Mouse (Mus musculus) heart, adult 11 months (tissue): Measurements from ENCODE around the gene Clec4g.
"Not testable (repeated sequence)": the region's sequence is repeated elsewhere in the genome, so short reads cannot be mapped to it uniquely, and the experiment has no call there.

Experiments
- DNase-seq: peaks from one replicate; pipeline ENCODE4 v3.0.0; 2022

Clec4g gene

DNA sequence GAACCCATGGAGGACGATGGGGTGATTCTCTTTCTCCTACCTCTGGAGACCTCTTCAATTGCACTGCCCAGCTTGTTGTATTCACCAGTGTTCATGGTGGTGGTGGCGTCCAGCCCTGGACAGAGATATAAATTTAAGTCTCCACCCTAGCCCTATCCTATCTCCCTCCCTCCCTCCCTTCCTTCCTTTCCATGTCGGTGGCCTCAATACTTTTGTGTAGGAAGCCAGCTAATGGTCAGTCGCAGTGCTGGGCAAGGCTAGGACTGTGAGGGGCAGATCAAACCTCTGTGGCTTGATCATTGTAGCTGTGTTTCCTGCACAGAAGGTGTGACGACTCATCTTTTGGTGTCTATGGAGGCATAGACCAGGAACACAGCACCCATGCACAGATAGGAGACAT is at the start of gene Clec4g:
Clec4g (minus strand) TSS at position 101 of the 400 bp plus-strand sequence.
- peak; percentile 17 for DNase-seq

DNA sequence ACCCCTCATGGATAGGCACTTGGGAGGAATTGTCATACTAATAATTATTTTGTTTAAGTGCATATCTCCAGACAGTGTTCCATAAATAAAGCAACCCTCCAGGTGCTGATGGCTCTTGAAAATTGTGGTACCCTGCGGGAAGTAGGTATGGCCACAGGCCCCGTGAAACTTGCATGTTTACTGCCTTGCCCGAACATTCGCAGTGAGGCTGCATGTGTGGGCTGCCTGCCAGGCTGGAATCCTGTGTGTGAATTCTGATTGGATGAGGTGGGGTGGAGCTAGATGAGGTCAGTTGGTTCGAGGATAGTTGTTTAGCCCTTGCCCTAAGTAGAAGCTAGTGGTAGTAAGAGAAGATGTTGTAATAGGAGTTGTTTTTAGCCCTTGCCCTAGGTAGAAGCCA is 48.2 kb upstream of the Clec4g start:
- DNase-seq: not testable (repeated sequence)

DNA sequence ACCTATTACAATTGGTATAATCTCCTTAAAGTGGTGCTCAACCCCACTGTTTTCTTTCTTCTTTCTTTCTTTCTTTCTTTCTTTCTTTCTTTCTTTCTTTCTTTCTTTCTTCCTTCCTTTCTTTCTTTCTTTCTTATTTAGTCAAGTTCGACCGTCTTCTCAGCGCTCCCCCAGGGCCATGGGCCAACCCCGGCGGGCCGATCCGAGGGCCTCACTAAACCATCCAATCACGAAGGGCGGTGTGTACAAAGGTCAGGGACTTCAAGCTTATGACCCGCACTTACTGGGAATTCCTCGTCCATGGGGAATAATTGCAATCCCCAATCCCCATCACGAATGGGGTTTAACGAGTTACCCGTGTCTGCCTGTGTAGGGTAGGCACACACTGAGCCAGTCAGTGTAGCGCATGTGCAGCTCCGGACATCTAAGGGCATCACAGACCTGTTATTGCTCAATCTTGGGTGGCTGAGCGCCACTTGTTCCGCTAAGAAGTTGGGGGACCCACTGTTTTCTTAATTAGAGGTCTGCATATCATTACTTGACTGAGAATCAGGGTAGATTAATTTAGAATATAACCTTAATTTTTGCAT is 33.9 kb upstream of the Clec4g start:
- DNase-seq: no peak

DNA sequence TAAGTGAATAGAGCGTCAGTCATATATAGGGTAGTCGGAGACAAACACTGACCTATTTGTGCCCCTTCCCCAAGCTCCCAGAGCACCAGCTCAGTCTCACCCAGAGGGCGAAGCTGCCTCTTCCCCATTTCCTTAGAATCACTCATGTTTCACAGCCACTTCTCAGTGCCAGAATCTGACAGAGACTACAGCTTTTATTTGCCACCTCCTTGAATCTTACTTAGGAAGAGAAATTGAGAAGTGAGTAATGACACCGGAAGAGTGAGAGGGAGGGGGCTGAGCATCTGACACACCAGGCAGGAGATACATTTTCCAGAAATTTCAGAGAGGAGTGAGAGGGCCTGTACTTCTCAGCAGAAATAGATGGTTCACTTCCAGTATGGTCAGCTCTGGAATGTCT is 28.3 kb upstream of the Clec4g start, which contains the start of gene Cd209a:
Cd209a (minus strand) TSS at position 224 of the 400 bp plus-strand sequence.
- DNase-seq: peak; percentile 85

DNA sequence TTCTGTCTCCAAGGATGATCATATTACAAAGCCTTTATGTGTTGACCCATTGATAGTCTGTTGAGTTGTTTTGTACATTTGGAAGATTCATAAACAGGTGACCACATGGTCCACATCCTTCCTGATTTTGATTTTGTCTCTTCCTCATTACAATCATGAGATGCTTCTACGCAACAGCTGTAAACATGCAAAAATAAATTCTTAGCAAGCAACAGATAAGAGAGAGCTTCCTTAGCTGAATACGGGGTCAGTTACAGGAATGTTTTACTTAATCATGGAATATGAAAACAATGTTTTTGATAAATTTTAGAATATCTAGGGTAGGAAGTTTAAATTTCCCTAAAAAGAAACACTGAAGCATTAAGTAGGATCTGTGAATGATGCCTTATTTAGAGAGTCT is 16.5 kb upstream of the Clec4g start:
- DNase-seq: no peak

DNA sequence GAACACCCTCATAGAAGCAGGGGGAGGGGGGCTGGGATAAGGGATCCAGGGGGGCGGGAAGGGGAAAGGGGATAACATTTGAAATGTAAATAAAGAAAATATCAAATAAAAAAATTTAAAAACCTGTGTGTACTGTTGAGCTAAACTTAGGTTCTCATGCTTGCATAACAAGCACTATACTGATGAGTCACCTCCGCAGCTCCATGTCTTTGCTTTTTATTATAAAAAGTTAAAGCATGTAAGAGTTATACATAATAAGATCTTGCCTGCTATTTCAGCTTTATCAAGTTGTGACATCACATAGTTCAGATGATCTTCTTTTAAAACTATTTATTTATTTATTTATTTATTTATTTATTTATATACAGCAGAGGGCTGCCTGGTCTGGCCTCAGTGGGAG is 15.1 kb upstream of the Clec4g start:
- DNase-seq: no peak

DNA sequence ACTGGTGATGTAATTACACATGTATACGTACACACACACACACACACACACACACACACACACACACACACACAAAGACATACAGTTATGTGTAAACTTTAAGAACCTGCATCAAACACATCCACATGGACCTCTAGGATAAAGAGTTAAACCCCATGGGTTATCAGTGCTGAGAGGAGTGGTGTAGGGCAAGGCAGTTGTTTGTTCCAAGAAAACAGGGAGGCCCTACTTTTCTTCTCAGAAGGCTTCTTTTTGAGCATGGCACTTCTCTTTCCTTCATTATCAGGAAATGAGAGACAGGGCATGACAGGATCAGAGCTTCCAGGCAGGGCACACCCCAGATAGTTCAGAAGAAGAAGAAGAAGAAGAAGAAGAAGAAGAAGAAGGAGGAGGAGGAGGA is 13.6 kb upstream of the Clec4g start:
- peak; percentile 55 for DNase-seq

DNA sequence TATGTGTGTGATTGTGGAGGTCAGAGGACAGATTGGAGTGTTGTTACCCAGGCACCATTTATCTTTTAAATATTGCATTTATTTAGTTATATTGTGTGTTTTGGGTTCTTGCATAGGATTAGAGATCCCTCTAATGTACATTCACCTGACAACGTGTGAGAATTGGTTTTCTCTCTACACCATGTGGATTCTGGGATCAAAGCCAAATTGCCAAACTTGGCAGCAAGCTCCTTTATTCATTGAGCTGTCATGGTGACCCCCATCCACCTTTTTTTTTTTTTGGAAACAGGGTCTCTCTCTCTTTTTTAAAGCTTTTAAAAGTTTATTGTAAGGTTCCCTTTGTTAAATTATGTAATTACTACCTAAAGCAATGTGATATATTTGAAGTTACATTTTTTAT is 590 bp upstream of the Clec4g start:
- peak; percentile 29 for DNase-seq

DNA sequence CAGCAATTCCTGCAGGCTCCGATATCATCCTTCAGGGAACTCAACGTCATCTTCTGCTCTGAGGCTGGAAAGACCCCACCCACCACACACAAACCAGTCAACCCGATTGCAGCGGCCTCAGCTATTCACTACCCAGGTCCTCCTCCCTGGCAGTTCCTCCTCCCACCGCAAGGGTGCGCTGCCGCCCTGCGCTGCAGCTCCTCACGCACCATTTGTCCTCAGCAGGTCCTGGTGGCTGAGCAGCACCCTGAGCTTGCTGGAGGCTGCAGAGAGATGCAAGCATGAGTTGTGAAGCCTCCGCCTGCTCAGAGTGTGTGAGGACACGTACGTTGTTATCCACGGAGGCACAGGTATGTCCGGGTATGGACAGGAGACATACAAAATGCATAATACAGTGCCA is 1.9 kb downstream of the Clec4g start:
- peak; percentile 97 for DNase-seq

DNA sequence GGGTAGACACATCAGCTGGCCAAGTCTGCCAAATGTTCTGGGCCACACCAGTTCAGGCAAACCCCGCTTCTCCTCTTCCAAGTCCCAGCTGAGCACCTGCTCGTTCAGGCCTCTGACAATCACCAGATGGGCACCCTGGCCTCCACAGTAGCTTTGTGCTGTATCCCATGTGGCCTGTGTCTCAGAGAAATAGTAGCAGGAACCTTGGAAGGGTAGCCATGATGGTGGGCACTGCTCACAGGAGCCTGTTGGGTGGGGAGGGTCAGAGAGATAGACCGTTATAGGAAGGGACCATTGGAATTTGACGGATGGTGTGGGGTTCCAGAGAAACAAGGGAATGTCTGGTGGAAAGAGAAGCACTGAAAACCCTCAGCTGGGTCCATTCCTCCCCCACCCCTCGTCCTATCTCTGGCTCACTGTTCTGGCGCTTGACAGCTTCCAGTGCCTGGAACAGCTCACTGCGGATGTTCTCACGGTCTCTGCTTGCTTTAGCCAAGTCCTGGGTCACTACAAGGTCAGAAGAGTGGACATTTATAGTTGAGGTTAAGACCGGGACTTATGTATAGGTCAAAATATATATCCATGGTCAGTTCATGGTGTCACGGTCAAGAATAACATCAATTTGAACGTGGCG is 3.0 kb downstream of the Clec4g start:
- DNase-seq: peak; percentile 96

DNA sequence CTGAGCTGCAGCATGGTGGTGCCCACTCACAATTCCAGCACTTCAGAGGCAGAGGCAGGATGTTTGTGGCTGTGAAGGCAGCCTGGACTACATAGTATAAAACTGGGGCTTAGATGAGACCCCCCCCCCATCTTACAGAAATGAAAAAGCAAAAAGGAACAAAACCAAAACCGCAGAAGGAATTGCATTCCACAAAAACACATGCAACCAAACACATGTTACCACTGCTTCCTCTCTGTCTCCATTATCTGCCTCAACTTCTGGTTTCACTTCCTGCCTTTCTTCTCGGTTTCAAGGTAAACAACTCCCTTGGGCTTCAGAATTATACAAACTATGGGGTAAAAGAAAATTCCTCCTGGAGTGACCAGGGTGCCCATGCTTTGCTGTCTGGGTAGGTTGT is 8.8 kb downstream of the Clec4g start:
- DNase-seq: peak; percentile 89

DNA sequence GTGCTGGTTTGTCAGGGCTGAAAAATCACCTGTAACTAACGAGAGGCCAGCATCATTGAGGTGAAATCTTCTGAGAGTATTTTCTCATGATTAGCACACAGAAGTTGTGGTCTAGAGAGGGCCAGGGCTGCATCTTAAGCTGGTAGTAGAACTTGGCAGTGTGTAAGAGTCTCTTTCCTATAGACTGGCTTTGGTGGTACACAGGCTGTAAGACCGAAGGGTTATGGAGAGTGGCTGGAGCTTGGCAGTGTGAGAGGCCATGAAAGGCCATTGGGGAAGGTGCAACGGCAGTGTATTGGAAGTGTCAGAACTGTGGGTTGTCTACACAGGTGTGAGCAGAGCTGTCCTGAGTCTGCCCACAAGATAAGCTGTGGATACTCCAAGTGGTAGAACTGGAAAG is 10.1 kb downstream of the Clec4g start:
- DNase-seq: peak; percentile 61

DNA sequence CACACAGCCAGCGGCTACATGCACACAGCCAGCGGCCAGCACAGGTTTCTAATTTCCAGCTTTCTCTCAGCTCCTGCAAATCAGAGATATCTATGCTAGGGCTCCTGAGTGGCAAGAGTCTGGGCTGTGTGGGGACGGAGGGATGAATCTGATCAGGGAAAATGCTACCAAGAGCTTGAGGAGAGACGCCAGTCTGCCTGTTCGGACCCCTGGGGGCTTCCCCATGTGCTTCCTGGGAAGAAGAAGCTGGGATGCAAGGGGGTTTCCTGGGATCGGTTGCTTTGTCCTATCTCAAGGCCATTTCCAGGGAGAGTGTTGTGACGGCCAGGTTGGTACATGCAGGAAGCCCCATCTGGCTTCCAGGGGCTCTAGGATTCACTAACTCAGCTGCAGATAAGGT is 12.8 kb downstream of the Clec4g start:
- DNase-seq: peak; percentile 78

DNA sequence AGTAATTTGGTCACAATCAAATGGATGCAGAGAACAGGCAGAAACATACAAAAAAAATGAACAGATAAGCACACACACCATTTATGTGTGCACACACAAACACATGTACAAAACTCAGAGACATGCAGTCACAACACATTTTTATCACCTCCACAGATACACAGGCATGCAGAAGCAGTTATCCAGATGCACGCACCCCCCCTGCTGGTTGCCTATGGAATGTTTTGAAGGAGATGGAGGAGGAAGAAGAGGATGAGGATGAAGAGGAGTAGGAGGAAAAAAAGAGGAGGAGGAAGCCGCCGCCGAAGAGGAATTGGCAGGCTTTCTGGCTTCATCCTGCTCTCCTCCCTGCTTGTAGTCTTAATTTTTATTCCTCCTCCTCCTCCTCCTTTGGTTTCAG is 14.7 kb downstream of the Clec4g start:
- DNase-seq: peak; percentile 76

DNA sequence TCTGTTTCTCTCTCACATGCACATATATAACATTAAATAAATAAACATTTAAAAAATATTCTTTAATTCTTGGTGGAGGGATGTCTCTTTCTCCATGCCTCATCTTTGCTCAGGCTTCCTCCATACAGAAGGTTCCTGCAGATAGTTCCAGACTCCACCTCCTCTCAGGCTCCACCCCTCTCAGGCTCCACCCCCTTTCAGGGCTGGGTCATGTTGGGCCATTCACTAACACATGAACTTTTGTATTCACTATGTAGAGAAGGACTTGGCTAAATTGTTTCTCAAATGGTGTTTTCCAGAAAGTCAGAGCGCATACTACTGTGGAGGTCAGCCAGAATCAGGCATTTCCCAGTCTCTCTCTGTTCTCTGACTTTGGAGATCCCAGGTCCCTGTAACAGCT is 19.0 kb downstream of the Clec4g start:
- DNase-seq: peak; percentile 66

DNA sequence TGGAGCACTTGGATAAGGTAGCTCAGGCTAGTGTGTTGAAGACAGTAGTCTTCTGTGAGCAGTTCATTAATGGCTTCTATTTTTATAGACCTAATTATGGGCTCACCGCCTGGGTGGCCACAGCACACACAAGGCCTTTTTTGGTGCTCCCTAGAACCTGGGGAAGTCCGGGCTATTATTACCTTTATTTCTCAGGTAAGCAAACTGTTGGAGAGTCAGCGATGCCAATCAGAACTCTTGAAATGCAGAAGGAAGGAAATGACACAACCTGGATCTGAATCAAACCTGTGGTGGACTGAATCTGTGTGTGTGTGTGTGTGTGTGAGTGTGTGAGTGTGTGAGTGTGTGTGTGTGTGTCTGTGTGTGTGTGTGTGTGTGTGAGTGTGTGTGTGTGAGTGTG is 26.3 kb downstream of the Clec4g start, which contains the start of gene Fcer2a:
Fcer2a (minus strand) TSS at position 55 of the 400 bp plus-strand sequence.
- peak; percentile 80 for DNase-seq

DNA sequence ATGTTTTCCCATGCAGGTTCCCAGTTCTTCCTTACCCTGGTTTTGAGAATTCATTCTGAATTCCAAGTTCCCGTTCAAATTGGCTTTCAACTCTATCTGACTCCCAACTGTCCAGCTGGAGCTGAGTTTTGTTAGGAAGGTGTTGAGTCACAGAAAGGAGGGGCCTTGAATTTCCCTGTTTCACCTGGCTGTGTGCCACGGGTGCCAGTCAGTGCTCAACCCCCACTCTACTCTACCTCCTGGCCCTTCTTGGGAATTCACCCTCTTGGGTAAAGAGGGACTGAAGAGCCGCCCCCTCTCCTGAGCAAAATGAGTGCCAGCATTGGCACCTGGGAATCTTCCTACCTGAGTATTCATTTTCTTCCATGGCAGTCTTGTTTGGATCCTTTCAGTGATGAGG is 29.7 kb downstream of the Clec4g start:
- peak; percentile 46 for DNase-seq

DNA sequence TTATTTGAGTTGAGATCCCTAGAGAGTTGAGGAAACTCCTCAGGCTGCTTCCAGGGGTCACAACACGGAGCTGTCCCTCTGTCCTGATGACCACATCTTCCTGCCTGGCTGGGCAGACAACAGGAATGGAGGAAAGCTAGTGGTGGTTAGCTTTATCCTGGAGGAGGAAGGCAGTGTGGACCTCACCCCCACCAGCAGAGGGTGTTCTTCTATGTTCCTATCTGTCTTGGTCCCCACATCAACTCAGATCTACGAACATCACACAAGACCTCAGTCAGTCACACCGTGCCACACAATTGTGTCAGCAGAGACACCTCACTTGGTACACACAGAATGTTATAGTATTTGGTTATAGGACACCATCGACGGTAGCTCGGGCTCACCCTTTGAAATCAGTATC is 32.9 kb downstream of the Clec4g start:
- DNase-seq: peak; percentile 66

DNA sequence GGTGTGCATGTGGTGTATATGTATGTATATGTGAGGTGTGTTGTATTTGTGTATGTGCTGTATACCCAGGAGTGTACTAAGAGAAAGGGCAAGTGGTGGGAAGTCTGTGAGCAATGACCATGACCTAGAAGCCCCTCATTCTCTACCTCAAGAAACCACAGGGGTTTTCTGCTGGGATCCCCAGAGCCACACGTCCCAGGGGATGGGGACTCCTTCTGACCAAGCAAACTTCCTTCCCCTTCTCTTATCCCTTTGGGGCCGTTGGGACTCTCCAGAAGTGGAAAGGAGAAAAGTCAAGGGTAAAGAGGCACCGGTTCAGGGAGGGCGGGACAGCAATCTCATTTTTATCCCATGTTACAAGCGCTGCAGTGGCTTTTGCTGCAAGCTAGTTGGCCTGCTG is 35.0 kb downstream of the Clec4g start:
- peak; percentile 86 for DNase-seq

DNA sequence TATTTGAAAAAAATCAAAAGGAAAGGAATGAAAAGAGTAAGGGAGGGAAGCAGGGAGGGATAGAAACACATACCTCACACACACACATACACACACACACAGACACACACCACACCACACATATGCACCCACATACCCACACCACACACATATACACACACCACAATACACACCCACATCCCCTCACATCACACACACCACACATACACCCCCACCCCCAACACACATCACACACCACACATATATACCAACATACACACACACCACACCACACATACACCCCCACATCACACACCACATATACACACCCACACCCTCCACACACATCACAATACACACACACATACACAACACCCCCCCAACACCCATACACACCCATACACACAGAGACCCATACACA is 35.9 kb downstream of the Clec4g start:
- DNase-seq: peak; percentile 75

DNA sequence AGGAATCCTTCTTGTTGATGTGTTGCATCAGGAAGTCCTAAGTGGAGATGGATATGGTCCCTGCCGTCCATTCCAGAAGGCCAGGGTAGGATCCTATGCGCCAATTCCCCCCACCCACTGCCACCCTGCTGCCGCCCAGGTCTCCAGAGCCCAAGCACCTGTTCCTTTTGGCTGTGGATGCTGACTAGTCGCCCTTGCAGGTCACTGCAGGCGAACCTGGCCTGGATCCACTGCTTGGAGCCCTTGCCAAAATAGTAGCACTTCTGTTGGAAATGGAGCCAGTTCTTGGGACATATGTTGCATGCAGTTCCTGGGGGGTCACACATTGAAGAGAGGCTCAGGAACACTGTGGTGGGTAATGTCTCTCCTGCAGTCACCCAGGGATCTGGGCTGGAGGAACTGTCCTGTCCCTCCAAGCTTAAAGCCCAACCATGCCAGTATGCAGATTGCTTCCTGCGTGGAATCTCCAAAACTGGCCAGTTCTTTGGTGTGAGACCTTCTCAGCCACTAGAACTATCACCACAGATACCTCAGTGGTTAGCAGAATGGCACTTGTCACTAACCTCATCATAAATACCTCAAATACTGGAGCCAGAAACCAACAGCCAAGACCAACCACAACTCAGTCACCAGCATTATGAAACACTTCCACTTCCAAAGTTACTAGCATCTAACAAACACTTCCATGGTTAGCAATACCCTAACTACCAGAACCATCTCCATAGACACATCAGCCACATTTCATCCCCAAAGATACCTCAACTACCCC is 36.9 kb downstream of the Clec4g start:
- DNase-seq: peak; percentile 90

DNA sequence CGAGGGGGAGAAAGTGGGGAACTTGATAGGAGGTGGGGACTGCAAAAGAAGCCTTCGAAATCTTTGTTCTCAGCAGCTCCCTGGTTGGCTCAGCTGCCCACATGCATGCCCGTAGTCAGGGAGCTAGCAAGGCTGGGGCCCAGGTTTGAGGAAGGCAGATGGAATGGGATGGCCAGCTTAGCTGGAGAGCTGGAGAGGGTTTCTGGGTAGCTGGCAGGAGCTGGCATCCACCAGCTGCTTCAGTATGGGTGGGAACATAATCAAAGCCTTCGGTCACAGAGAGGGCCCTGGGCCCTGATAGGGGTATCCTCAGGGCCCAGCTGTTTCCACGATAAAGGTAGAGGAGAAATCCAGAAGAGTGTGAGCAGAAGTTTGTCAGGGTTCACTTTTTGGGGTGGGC is 38.0 kb downstream of the Clec4g start:
- peak; percentile 87 for DNase-seq

DNA sequence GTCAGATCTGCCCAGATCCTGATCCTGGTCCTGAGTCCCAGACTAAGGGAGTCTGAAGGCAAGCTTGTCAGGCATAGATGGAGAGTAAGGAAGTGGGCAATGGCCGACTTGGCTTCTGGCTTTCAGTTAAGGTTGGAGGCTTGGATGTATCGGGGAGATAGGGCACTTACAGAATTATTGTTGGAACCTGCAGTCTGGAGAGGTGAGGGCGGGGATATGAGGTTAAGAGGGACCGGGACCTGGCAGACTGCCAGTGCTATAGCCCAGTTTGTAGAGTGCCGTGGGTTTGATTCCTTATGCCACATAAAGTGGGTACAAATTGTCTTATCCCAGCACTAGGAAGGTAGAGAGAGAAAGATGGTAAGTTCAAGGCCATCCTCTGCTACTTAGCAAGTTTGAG is 40.8 kb downstream of the Clec4g start:
- peak; percentile 87 for DNase-seq

DNA sequence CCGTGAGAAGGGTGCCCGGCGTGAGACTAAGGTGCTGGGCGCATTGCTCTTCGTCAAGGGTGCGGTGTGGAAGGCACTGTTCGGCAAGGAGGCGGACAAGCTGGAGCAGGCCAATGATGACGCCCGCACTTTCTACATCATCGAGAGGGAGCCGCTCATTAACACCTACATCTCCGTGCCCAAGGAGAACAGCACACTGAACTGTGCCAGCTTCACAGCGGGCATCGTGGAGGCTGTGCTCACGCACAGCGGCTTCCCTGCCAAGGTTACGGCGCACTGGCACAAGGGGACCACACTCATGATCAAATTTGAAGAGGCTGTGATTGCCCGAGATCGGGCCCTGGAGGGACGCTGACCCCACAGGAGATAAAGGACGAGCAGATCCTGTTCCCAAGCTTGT is 41.2 kb downstream of the Clec4g start:
- DNase-seq: no peak
